Mouse (Mus musculus) kidney, embryonic 15.5 days (tissue): ENCODE data around the gene Foxb1. TPM values are rescaled to one million over a fixed set of nuclear protein-coding genes. Genes with fewer than 3 reads are reported as not detected.

Experiments used
- polyA plus RNA-seq: library from polyadenylated mRNA; unstranded; fragments of >200 nt; fragmentation: Nextera tagmentation; extraction: Ambion mirVana; gene quantifications from 2 replicates; pipeline ENCODE4 v1.2.1, GENCODE M21; 2015

Gene Foxb1
- polyA plus RNA-seq, 1 experiment from 2014 or later = 0.13 TPM

Other genes starting within 250 kb of the Foxb1 start
- 101 and 105 TPM in 2 replicates for gene Bnip2, start 228.5 kb upstream of the Foxb1 start, polyA plus RNA-seq